Mouse (Mus musculus) urinary bladder, postnatal 4 days (tissue): Measurements from ENCODE around the gene Slc15a1.
A peak's percentile ranks its signal among the peaks of the same experiment; 100 is the strongest.
"Not testable (repeated sequence)": the region's sequence is repeated elsewhere in the genome, so short reads cannot be mapped to it uniquely, and the experiment has no call there.

Source experiments
- DNase-seq, 2 experiments: peaks; one replicate each; pipeline ENCODE4 v3.0.0; 2021 to 2022; ENCODE audit warnings: low spot score in 2 of 2

Slc15a1 gene

GRCm38 (mm10) chr14:121451424-121452029, 53.5 kb downstream of the Slc15a1 start:
- no peak for DNase-seq

GRCm38 (mm10) chr14:121450504-121451423, 54.3 kb downstream of the Slc15a1 start:
- peak; percentile 55 to 62 for DNase-seq

- DNase-seq, result no peak
Observed at GRCm38 (mm10) chr14:121446951-121447350, 58.1 kb downstream of the Slc15a1 start.

GRCm38 (mm10) chr14:121445194-121445593, 59.9 kb downstream of the Slc15a1 start:
- peak; percentile 61 to 76 for DNase-seq

- DNase-seq, result no peak
Observed at GRCm38 (mm10) chr14:121440807-121441206, 64.2 kb downstream of the Slc15a1 start.

GRCm38 (mm10) chr14:121437026-121437425, 68.0 kb downstream of the Slc15a1 start:
- DNase-seq, result peak; percentile 49 to 75

- DNase-seq, result no peak
Observed at GRCm38 (mm10) chr14:121436455-121436854, 68.6 kb downstream of the Slc15a1 start.

GRCm38 (mm10) chr14:121435794-121436193, 69.3 kb downstream of the Slc15a1 start:
- no peak for DNase-seq

GRCm38 (mm10) chr14:121431261-121431660, 73.8 kb downstream of the Slc15a1 start:
- DNase-seq, result no peak

GRCm38 (mm10) chr14:121429854-121430535, 75.1 kb downstream of the Slc15a1 start:
- no peak for DNase-seq

GRCm38 (mm10) chr14:121428148-121428547, 76.9 kb downstream of the Slc15a1 start:
- DNase-seq, result no peak

- no peak for DNase-seq
Observed at GRCm38 (mm10) chr14:121426743-121427142, 78.3 kb downstream of the Slc15a1 start.

- DNase-seq, result no peak
Observed at GRCm38 (mm10) chr14:121425004-121425793, 79.9 kb downstream of the Slc15a1 start.

- peak in 1 of 2 experiments; percentile 48 for DNase-seq
Observed at GRCm38 (mm10) chr14:121423341-121423751, 81.7 kb downstream of the Slc15a1 start.

GRCm38 (mm10) chr14:121422664-121423340, 82.2 kb downstream of the Slc15a1 start:
- peak in 1 of 2 experiments; percentile 29 for DNase-seq

- DNase-seq, result no peak
Observed at GRCm38 (mm10) chr14:121422000-121422399, 83.1 kb downstream of the Slc15a1 start.

- peak; percentile 60 to 74 for DNase-seq
Observed at GRCm38 (mm10) chr14:121417594-121417993, 87.5 kb downstream of the Slc15a1 start.

- no peak for DNase-seq
Observed at GRCm38 (mm10) chr14:121416626-121417319, 88.3 kb downstream of the Slc15a1 start.

- no peak for DNase-seq
Observed at GRCm38 (mm10) chr14:121414635-121415241, 90.3 kb downstream of the Slc15a1 start.

- not testable (repeated sequence) for DNase-seq
Observed at GRCm38 (mm10) chr14:121413726-121414125, 91.3 kb downstream of the Slc15a1 start.
